Mouse (Mus musculus): ENCODE measurements around the gene A930004D18Rik. TPM values are rescaled to one million over a fixed set of nuclear protein-coding genes. Genes with fewer than 3 reads are reported as not detected.

A930004D18Rik gene
- polyA plus RNA-seq, 1 experiment from 2014 or later: 14.5 TPM

- peak overlapping the region; percentile 60 for H3K4me3 ChIP-seq
- H3K9me3 ChIP-seq: no peaks in the 10 kb centered on the region
- peak overlapping the region; percentile 100 for H3K27ac ChIP-seq
- H3K4me1 ChIP-seq: peaks cover 67% of the 10 kb centered on the region
- DNase-seq (ENCODE audit: low spot score): peak; percentile 76
- H3K36me3 ChIP-seq: no peaks in the 10 kb centered on the region
- WGBS: 5% methylated on average over 46 of the region's 46 CpGs
- H3K27me3 ChIP-seq (ENCODE audit: insufficient read depth, poor library complexity, severe bottlenecking): no peaks in the 10 kb centered on the region
Observed at GRCm38 (mm10) chr2:18039566-18040290, 2.2 kb upstream of the A930004D18Rik start.

- DNase-seq (ENCODE audit: low spot score): peak; percentile 76
- Histone ChIP-seq H3K27ac (peak overlapping the region; percentile 100), H3K4me3 (peak overlapping the region; percentile 60), H3K4me1 (peaks cover 64% of the 10 kb centered on the region), H3K36me3 (no peaks in the 10 kb centered on the region), H3K27me3 (ENCODE audit: insufficient read depth, poor library complexity, severe bottlenecking) (no peaks in the 10 kb centered on the region), H3K9me3 (no peaks in the 10 kb centered on the region)
- 38% methylated on average over 10 of the region's 10 CpGs for WGBS
Observed at GRCm38 (mm10) chr2:18038895-18039371, 1.4 kb upstream of the A930004D18Rik start.

- Histone ChIP-seq H3K27me3 (ENCODE audit: insufficient read depth, poor library complexity, severe bottlenecking) (no peaks in the 10 kb centered on the region), H3K4me1 (peaks cover 68% of the 10 kb centered on the region), H3K36me3 (no peaks in the 10 kb centered on the region), H3K9me3 (no peaks in the 10 kb centered on the region), H3K4me3 (no peak overlapping the region), H3K27ac (peak overlapping the region; percentile 100)
- DNase-seq (ENCODE audit: low spot score): no peak
- 44% methylated on average over 3 of the region's 3 CpGs for WGBS
Observed at GRCm38 (mm10) chr2:18038141-18038752, 710 bp upstream of the A930004D18Rik start.

GRCm38 (mm10) chr2:18034371-18035250 is 2.9 kb downstream of the A930004D18Rik start:
- 77% methylated on average over 10 of the region's 10 CpGs for WGBS
- H3K4me3 ChIP-seq: no peak overlapping the region
- no peaks in the 10 kb centered on the region for H3K36me3 ChIP-seq
- H3K4me1 ChIP-seq: peaks cover 60% of the 10 kb centered on the region
- 0 out of 2 replicates have a peak overlapping the region, but pooled peaks have one; percentile 93 for H3K27ac ChIP-seq
- DNase-seq (ENCODE audit: low spot score): peak; percentile 33
- H3K9me3 ChIP-seq: no peaks in the 10 kb centered on the region
- H3K27me3 ChIP-seq (ENCODE audit: insufficient read depth, poor library complexity, severe bottlenecking): no peaks in the 10 kb centered on the region

- Histone ChIP-seq H3K4me3 (peak overlapping the region; percentile 64), H3K4me1 (peaks cover 51% of the 10 kb centered on the region), H3K36me3 (no peaks in the 10 kb centered on the region), H3K27me3 (ENCODE audit: insufficient read depth, poor library complexity, severe bottlenecking) (no peaks in the 10 kb centered on the region), H3K27ac (peak overlapping the region; percentile 93), H3K9me3 (no peaks in the 10 kb centered on the region)
- 48% methylated on average over 10 of the region's 10 CpGs for WGBS
- DNase-seq (ENCODE audit: low spot score): peak; percentile 74
Observed at GRCm38 (mm10) chr2:18033166-18034108, 4.1 kb downstream of the A930004D18Rik start.

GRCm38 (mm10) chr2:18032538-18032895 is 5.0 kb downstream of the A930004D18Rik start:
- Histone ChIP-seq H3K27me3 (ENCODE audit: insufficient read depth, poor library complexity, severe bottlenecking) (no peaks in the 10 kb centered on the region), H3K9me3 (no peaks in the 10 kb centered on the region), H3K27ac (peak overlapping the region; percentile 93), H3K36me3 (no peaks in the 10 kb centered on the region), H3K4me1 (peaks cover 42% of the 10 kb centered on the region), H3K4me3 (peak overlapping the region; percentile 64)
- DNase-seq (ENCODE audit: low spot score): peak; percentile 65
- 39% methylated on average over 5 of the region's 5 CpGs for WGBS

- peaks cover 36% of the 10 kb centered on the region for H3K4me1 ChIP-seq
- peak; percentile 81 for DNase-seq (ENCODE audit: low spot score)
- no peaks in the 10 kb centered on the region for H3K9me3 ChIP-seq
- under 1% methylated on average over 34 of the region's 34 CpGs for WGBS
- H3K36me3 ChIP-seq: no peaks in the 10 kb centered on the region
- no peaks in the 10 kb centered on the region for H3K27me3 ChIP-seq (ENCODE audit: insufficient read depth, poor library complexity, severe bottlenecking)
- H3K4me3 ChIP-seq: peak overlapping the region; percentile 64
- peak overlapping the region; percentile 93 for H3K27ac ChIP-seq
Observed at GRCm38 (mm10) chr2:18031831-18032537, 5.6 kb downstream of the A930004D18Rik start.

- Histone ChIP-seq H3K9me3 (no peaks in the 10 kb centered on the region), H3K27ac (peak overlapping the region; percentile 93), H3K4me1 (peaks cover 40% of the 10 kb centered on the region), H3K4me3 (peak overlapping the region; percentile 64), H3K36me3 (no peaks in the 10 kb centered on the region), H3K27me3 (ENCODE audit: insufficient read depth, poor library complexity, severe bottlenecking) (no peaks in the 10 kb centered on the region)
- peak; percentile 77 for DNase-seq (ENCODE audit: low spot score)
- WGBS: 1% methylated on average over 26 of the region's 26 CpGs
Observed at GRCm38 (mm10) chr2:18031271-18031821, 6.2 kb downstream of the A930004D18Rik start.

- WGBS: 27% methylated on average over 8 of the region's 8 CpGs
- Histone ChIP-seq H3K4me1 (peaks cover 47% of the 10 kb centered on the region), H3K36me3 (no peaks in the 10 kb centered on the region), H3K27me3 (ENCODE audit: insufficient read depth, poor library complexity, severe bottlenecking) (no peaks in the 10 kb centered on the region), H3K9me3 (no peaks in the 10 kb centered on the region), H3K27ac (peak overlapping the region; percentile 98), H3K4me3 (peak overlapping the region; percentile 64; the same call in 1 of the 2 replicates)
- peak; percentile 66 for DNase-seq (ENCODE audit: low spot score)
Observed at GRCm38 (mm10) chr2:18030581-18030980, 7.0 kb downstream of the A930004D18Rik start.

GRCm38 (mm10) chr2:18029656-18030055 is 7.9 kb downstream of the A930004D18Rik start:
- Histone ChIP-seq H3K9me3 (no peaks in the 10 kb centered on the region), H3K36me3 (no peaks in the 10 kb centered on the region), H3K27ac (peak overlapping the region; percentile 98), H3K27me3 (ENCODE audit: insufficient read depth, poor library complexity, severe bottlenecking) (no peaks in the 10 kb centered on the region), H3K4me3 (peak overlapping the region; percentile 72; the same call in 1 of the 2 replicates), H3K4me1 (peaks cover 50% of the 10 kb centered on the region)
- peak; percentile 67 for DNase-seq (ENCODE audit: low spot score)
- 73% methylated on average over 7 of the region's 7 CpGs for WGBS

Data from heart, embryonic 10.5 days (tissue).